Mouse (Mus musculus): ENCODE data around the gene 1700080E11Rik. TPM values are rescaled to one million over a fixed set of nuclear protein-coding genes. Genes with fewer than 3 reads are reported as not detected.

Gene 1700080E11Rik
- total and polyA plus RNA-seq, 2 experiments from 2014 or later = not detected

DNA sequence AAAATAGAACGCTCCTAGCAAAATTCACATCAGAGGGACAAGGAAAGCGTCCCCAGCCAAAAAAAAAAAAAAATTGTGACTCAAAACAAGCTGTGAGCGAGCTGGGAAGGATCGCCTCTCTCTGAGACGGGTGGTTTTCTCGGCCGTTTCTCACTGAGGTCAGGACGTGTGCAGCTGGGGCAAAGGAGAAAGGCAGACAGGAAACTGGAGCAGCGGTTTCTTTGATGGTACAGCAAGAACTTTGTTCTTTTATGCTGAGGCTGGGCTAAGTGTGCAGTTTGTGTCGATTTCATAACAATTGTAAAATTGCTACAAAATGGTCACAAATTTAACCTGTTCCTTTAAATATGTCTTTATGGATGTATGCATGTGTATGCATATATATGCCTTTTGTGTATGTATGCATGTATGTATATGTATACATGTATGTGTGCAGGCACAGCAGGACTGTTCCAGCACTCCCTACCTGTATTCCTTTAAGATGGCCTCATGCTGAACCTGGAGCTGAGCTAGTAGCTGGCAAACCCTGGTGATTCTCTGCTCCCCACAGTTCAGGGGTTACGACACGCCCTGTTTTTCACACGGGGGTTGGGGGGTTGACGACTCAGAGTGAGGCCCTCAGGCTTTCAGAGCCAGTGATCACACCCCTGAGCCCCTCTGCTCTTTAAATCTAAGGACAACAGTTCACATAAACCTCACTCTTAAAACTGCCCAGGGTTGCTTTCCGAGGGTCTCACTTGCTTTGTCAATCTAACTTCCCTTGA is 43.9 kb downstream of the 1700080E11Rik start:
- Histone ChIP-seq H3K27ac (ENCODE audit: low read depth) (no peak overlapping the region; the same call in 1 of the 2 replicates), H3K9me3 (replicated peaks; ENCODE audit: control insufficient read depth, low read length) (no peaks in the 10 kb centered on the region), H3K4me1 (ENCODE audit: control insufficient read depth, insufficient read depth) (no peaks in the 10 kb centered on the region), H3K4me3 (ENCODE audit: low read depth, low read length) (no peak overlapping the region), H3K27me3 (ENCODE audit: control insufficient read depth, insufficient read depth, low read length) (no peaks in the 10 kb centered on the region), H3K9ac (replicated peaks; ENCODE audit: low read depth, low read length) (no peak overlapping the region), H3K4me2 (ENCODE audit: low read depth, low read length) (no peak overlapping the region), H3K36me3 (replicated peaks; ENCODE audit: control insufficient read depth, insufficient read depth, low read length) (no peaks in the 10 kb centered on the region)
- ATAC-seq (ENCODE audit: insufficient read depth, low read depth) = no peak
- WGBS = 53% methylated on average over 15 of the region's 15 CpGs
- no peak for TF ChIP-seq CTCF (IDR thresholded peaks at IDR 0.05; ENCODE audit: low read depth)
- TF ChIP-seq EP300 (IDR thresholded peaks at IDR 0.05; ENCODE audit: low read depth) = no peak
- no peak for DNase-seq (ENCODE audit: low spot score)

Other genes with a start within 250 kb of the 1700080E11Rik start
- 91.8 and 114 TPM in 2 replicates for gene Mrpl3, start 91.9 kb downstream of the 1700080E11Rik start, total RNA-seq (2014; rRNA removed; ENCODE audit: low replicate concordance)
- gene Mrpl3, start 91.9 kb downstream of the 1700080E11Rik start, polyA plus RNA-seq (2015; fragmentation: Nextera tagmentation; extraction: Ambion mirVana) = 139 and 149 TPM in 2 replicates
- 8.9 and 10.4 TPM in 2 replicates for gene Nudt16, start 13.3 kb downstream of the 1700080E11Rik start, total RNA-seq (2014; rRNA removed; ENCODE audit: low replicate concordance)
- 8.1 and 8.5 TPM in 2 replicates for gene Nudt16, start 13.3 kb downstream of the 1700080E11Rik start, polyA plus RNA-seq (2015; fragmentation: Nextera tagmentation; extraction: Ambion mirVana)

Data from heart, postnatal 0 days (tissue).